Mouse (Mus musculus): ENCODE data around the gene Tlr5. TPM values are rescaled to one million over a fixed set of nuclear protein-coding genes. Genes with fewer than 3 reads are reported as not detected.

The Tlr5 gene
- 1.2 and 1.4 TPM in 2 replicates for polyA plus RNA-seq (2015; fragmentation: Nextera tagmentation; extraction: Ambion mirVana)

GRCm38 (mm10) chr1:182954287-182955046, at the start of gene Tlr5:
Gene Tlr5 (plus strand): TSS chr1:182954788.
- WGBS: 14% methylated on average over 21 of the region's 21 CpGs
- Histone ChIP-seq H3K9ac (ENCODE audit: low read length) (peak within 1 kb of the TSS; percentile 69), H3K27ac (replicated peaks) (peak within 1 kb of the TSS; percentile 61), H3K4me3 (ENCODE audit: low read depth, low read length) (peak within 1 kb of the TSS; percentile 48), H3K27me3 (ENCODE audit: control insufficient read depth, insufficient read depth, low read length) (no peaks in the 10 kb centered on the region), H3K9me3 (ENCODE audit: control insufficient read depth, low read length) (no peaks in the 10 kb centered on the region), H3K36me3 (ENCODE audit: control insufficient read depth, insufficient read depth, low read length) (no peaks in the 10 kb centered on the region), H3K4me1 (replicated peaks; ENCODE audit: control insufficient read depth, insufficient read depth) (peaks cover 7% of the 10 kb centered on the region; the same call in 1 of the 2 replicates), H3K4me2 (replicated peaks; ENCODE audit: low read depth) (peak within 1 kb of the TSS; percentile 81)
- peak; percentile 43 for ATAC-seq (ENCODE audit: low FRiP score, low TSS enrichment)
- TF ChIP-seq CTCF (IDR thresholded peaks at IDR 0.05; ENCODE audit: low read depth) (0 out of 2 replicates have a peak, but pooled peaks have one; percentile 10), EP300 (optimal IDR thresholded peaks at IDR 0.05) (no peak)
- peak; percentile 83 for DNase-seq (ENCODE audit: low spot score)

DNA sequence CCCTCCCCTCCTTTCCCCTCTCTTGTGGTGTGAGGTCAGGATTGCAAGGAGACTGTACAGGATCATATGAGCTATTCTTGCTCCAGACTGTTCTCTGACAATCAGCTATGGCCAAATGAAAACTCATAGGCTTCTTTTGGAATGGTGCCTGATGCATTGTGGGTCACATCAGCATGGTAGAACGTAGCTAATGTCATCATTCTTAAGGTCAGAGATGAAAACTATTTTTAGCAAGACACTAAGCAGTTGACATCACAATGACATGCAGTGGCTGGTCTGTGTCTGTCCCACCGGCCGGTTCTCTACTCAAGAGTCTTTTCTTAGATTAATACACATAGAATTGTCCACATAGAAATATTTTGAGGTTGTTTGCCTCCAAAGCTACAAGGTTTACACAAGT, 48.9 kb upstream of the Tlr5 start:
- no peak overlapping the region for H3K4me2 ChIP-seq (replicated peaks; ENCODE audit: low read depth)
- H3K27ac ChIP-seq (replicated peaks): peak overlapping the region; percentile 63; the same call in 1 of the 2 replicates
- ATAC-seq (ENCODE audit: low FRiP score, low TSS enrichment): no peak
- H3K4me3 ChIP-seq (ENCODE audit: low read depth, low read length): no peak overlapping the region
- peaks cover 3% of the 10 kb centered on the region; the same call in 1 of the 2 replicates for H3K4me1 ChIP-seq (replicated peaks; ENCODE audit: control insufficient read depth, insufficient read depth)
- no peaks in the 10 kb centered on the region for H3K9me3 ChIP-seq (ENCODE audit: control insufficient read depth, low read length)
- no peak for DNase-seq (ENCODE audit: low spot score)
- TF ChIP-seq CTCF (IDR thresholded peaks at IDR 0.05; ENCODE audit: low read depth): no peak
- no peak for TF ChIP-seq EP300 (optimal IDR thresholded peaks at IDR 0.05)
- no peaks in the 10 kb centered on the region for H3K27me3 ChIP-seq (ENCODE audit: control insufficient read depth, insufficient read depth, low read length)
- no peak overlapping the region for H3K9ac ChIP-seq (ENCODE audit: low read length)
- WGBS: 25% methylated on average over 3 of the region's 3 CpGs
- no peaks in the 10 kb centered on the region for H3K36me3 ChIP-seq (ENCODE audit: control insufficient read depth, insufficient read depth, low read length)

DNA sequence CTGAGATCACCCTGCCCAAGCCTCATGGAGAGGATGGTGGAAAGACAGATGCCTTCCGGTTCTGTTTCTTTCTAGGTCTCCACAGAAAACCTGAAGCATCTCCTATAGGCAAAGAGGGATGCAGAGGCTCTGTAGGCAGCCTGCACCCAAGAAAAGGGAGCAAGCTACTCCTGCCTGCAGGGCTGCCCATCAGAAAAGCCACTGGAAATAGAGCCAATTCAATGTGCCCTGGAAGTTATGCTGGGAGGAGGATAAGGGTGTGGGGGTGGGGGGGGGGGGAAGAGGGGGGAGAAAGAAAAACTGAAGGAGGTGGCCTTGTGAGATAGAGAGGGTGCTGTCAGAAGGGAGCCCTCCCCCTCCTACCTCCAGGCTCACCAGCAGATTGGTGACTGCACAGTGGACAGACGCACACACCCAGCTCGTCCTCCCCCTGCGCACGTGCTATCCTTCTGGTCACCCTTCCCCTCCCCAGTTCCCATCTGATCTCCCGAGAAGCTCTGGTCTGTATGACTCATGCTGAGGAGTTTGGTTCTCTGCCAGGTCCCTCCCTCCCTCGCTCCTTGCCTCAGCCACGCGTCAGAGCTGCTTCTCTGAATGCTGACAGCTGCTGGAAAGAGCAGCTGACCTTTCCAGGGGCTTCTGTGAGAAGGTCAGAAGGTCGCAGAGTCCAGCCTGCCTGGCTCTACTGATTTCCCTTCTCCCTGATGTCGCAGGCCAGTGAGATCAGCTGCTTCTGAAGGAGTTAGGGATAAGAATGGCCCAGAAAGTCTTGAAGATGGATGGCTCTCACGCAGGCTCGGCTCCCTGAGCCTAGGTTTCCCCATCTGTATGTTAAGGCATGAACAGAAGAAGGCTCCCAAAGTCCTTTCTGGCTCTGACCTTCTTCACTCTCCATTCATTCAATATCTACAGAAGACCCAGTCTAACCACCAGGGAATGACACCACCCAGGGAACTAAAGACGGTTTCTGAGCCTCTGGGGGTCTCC, 46.2 kb upstream of the Tlr5 start:
- Histone ChIP-seq H3K4me1 (replicated peaks; ENCODE audit: control insufficient read depth, insufficient read depth) (peaks cover 3% of the 10 kb centered on the region; the same call in 1 of the 2 replicates), H3K9ac (ENCODE audit: low read length) (no peak overlapping the region), H3K4me3 (ENCODE audit: low read depth, low read length) (no peak overlapping the region), H3K36me3 (ENCODE audit: control insufficient read depth, insufficient read depth, low read length) (no peaks in the 10 kb centered on the region), H3K4me2 (replicated peaks; ENCODE audit: low read depth) (no peak overlapping the region), H3K9me3 (ENCODE audit: control insufficient read depth, low read length) (no peaks in the 10 kb centered on the region), H3K27me3 (ENCODE audit: control insufficient read depth, insufficient read depth, low read length) (no peaks in the 10 kb centered on the region), H3K27ac (replicated peaks) (0 out of 2 replicates have a peak overlapping the region, but pooled peaks have one; percentile 40)
- DNase-seq (ENCODE audit: low spot score) (peak; percentile 95), ATAC-seq (ENCODE audit: low FRiP score, low TSS enrichment) (peak; percentile 94)
- 13% methylated on average over 14 of the region's 14 CpGs for WGBS
- TF ChIP-seq CTCF (IDR thresholded peaks at IDR 0.05; ENCODE audit: low read depth): no peak
- no peak for TF ChIP-seq EP300 (optimal IDR thresholded peaks at IDR 0.05)

DNA sequence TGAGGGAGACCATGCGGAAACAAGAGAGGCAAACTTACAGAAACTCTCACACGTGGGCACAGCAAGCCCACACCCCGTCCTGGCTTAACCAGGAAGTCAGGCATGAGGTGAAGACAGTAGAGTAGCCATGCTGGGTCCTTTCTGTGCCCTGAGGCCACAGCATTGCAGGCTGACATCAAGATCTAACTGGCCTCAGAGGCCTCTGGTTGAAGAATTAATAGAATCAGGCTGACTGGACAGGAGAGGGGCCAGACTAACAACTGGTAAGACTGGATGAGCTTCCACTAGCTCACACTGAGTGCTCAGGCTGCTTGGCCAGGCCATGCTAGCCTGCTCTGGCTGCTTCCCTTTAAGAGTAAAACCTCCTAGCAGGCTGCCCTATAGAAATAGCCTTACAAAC, 45.5 kb upstream of the Tlr5 start:
- no peak for ATAC-seq (ENCODE audit: low FRiP score, low TSS enrichment)

DNA sequence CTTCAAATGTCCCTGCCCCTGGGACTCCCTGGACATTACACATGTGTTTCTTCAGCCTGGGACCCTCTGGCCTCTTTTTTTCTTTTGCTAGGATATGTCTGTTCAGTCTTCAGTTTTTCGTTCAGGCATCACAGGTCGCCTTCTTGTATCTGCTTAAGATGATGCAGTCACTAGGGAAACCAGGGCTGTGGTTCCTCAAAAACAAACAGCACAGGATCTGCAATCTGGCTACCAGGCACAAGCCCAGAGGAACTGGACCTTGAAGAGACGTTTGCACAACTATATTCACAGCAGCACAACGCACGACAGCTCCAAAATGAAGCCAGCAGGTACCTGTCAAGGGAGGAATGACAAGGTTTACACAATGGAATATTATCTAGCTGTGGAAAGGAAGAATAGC, 45.0 kb upstream of the Tlr5 start:
- H3K4me2 ChIP-seq (replicated peaks; ENCODE audit: low read depth): no peak overlapping the region
- H3K27me3 ChIP-seq (ENCODE audit: control insufficient read depth, insufficient read depth, low read length): no peaks in the 10 kb centered on the region
- no peak for ATAC-seq (ENCODE audit: low FRiP score, low TSS enrichment)
- H3K9me3 ChIP-seq (ENCODE audit: control insufficient read depth, low read length): no peaks in the 10 kb centered on the region
- no peak for DNase-seq (ENCODE audit: low spot score)
- no peak overlapping the region for H3K27ac ChIP-seq (replicated peaks)
- no peak overlapping the region for H3K4me3 ChIP-seq (ENCODE audit: low read depth, low read length)
- no peak overlapping the region for H3K9ac ChIP-seq (ENCODE audit: low read length)
- H3K36me3 ChIP-seq (ENCODE audit: control insufficient read depth, insufficient read depth, low read length): no peaks in the 10 kb centered on the region
- WGBS: 71% methylated on average over 5 of the region's 5 CpGs
- H3K4me1 ChIP-seq (replicated peaks; ENCODE audit: control insufficient read depth, insufficient read depth): peaks cover 3% of the 10 kb centered on the region; the same call in 1 of the 2 replicates
- TF ChIP-seq CTCF (IDR thresholded peaks at IDR 0.05; ENCODE audit: low read depth): no peak
- no peak for TF ChIP-seq EP300 (optimal IDR thresholded peaks at IDR 0.05)

More for the DNA sequence above, 45.5 kb upstream of the Tlr5 start:
- Histone ChIP-seq H3K36me3 (ENCODE audit: control insufficient read depth, insufficient read depth, low read length) (no peaks in the 10 kb centered on the region), H3K4me2 (replicated peaks; ENCODE audit: low read depth) (no peak overlapping the region), H3K4me1 (replicated peaks; ENCODE audit: control insufficient read depth, insufficient read depth) (peaks cover 3% of the 10 kb centered on the region; the same call in 1 of the 2 replicates), H3K9me3 (ENCODE audit: control insufficient read depth, low read length) (no peaks in the 10 kb centered on the region), H3K27me3 (ENCODE audit: control insufficient read depth, insufficient read depth, low read length) (no peaks in the 10 kb centered on the region), H3K4me3 (ENCODE audit: low read depth, low read length) (no peak overlapping the region), H3K27ac (replicated peaks) (no peak overlapping the region), H3K9ac (ENCODE audit: low read length) (no peak overlapping the region)
- no peak for DNase-seq (ENCODE audit: low spot score)
- TF ChIP-seq CTCF (IDR thresholded peaks at IDR 0.05; ENCODE audit: low read depth): no peak
- no peak for TF ChIP-seq EP300 (optimal IDR thresholded peaks at IDR 0.05)
- 56% methylated on average over 3 of the region's 3 CpGs for WGBS
